Mouse (Mus musculus): Measurements from ENCODE around the gene Fam189a1. TPM values are rescaled to one million over a fixed set of nuclear protein-coding genes. Genes with fewer than 3 reads are reported as not detected.

Fam189a1 gene
- total and polyA plus RNA-seq, 3 experiments = 0.10 TPM; not detected in 2

DNA sequence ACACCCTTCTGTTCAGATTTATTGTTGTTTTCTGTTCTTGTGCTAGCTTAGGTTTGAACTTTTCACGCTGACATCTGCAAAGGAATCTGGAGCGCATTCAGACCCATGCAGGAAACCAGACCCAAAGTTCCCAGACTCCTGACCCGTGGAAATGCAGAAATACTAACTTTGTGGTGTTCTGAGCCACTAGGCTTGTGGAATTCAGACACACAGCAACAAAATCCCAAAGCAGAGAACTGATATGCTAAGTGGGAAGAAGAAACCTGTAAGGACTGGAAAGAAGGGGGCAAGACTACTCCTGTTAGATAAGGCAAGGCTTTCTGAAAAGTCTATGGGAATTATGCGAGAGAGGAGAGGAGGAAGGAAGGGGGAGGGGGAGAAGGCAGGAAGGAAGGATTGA is 167.0 kb downstream of the Fam189a1 start:
- Histone ChIP-seq H3K4me1 (ENCODE audit: control insufficient read depth in 1 of 2, insufficient read depth in 2 of 2) (no peaks in the 10 kb centered on the region), H3K9me3 (replicated peaks; ENCODE audit: low read length) (no peaks in the 10 kb centered on the region), H3K4me2 (ENCODE audit: insufficient read depth, low read depth, poor library complexity, severe bottlenecking) (no peak overlapping the region), H3K27me3 (replicated peaks) (peaks cover 23% of the 10 kb centered on the region), H3K36me3 (replicated peaks in 1 of 2; ENCODE audit: control insufficient read depth in 1 of 2, insufficient read depth in 1 of 2, low read length in 1 of 2) (no peaks in the 10 kb centered on the region), H3K4me3 (replicated peaks in 1 of 3; ENCODE audit: low read depth in 2 of 3, low read length in 2 of 3, poor library complexity in 1 of 3) (no peak overlapping the region), H3K79me2 (replicated peaks; ENCODE audit: control insufficient read depth, extremely low read depth, insufficient read depth, poor library complexity, severe bottlenecking) (no peaks in the 10 kb centered on the region), H3K9ac (ENCODE audit: insufficient read depth, low read depth) (no peak overlapping the region), H3K27ac (ENCODE audit: insufficient read depth, low read depth) (no peak overlapping the region)
- in situ Hi-C loops (cut with MboI; ENCODE audit: low pct_ligation_motif_present, low pct_unique_long_range_greater_than_20kb, low sequenced_read_pairs) (no loop called here), dilution Hi-C loops (cut with MboI; ENCODE audit: extremely low pct_ligation_motif_present, extremely low pct_unique_long_range_greater_than_20kb, low sequenced_read_pairs) (no loop called here)
- TF ChIP-seq UBTF (IDR thresholded peaks at IDR 0.05; ENCODE audit: low read depth, low read length) = no peak
- no peak for TF ChIP-seq BHLHE40 (IDR thresholded peaks at IDR 0.05; ENCODE audit: low read depth, low read length)
- TF ChIP-seq MAFK (IDR thresholded peaks at IDR 0.05; ENCODE audit: insufficient replicate concordance, low read length) = no peak
- TF ChIP-seq PAX5 (IDR thresholded peaks at IDR 0.05; ENCODE audit: low read length) = no peak
- TF ChIP-seq MEF2A (IDR thresholded peaks at IDR 0.05; ENCODE audit: borderline replicate concordance, low read depth, low read length) = no peak
- no peak for TF ChIP-seq POLR2A (IDR thresholded peaks at IDR 0.05; ENCODE audit: low read depth, low read length)
- TF ChIP-seq POLR2AphosphoS2 (IDR thresholded peaks at IDR 0.05; ENCODE audit: low read depth, low read length) = no peak
- no peak for TF ChIP-seq EP300 (IDR thresholded peaks at IDR 0.05; ENCODE audit: low read length)
- TF ChIP-seq JUN (IDR thresholded peaks at IDR 0.05; ENCODE audit: insufficient read depth, low read depth, low read length) = no peak
- no peak for TF ChIP-seq E2F4 (IDR thresholded peaks at IDR 0.05; ENCODE audit: insufficient replicate concordance, low read depth, low read length)
- no peak for DNase-seq (ENCODE audit: extremely low read depth)

DNA sequence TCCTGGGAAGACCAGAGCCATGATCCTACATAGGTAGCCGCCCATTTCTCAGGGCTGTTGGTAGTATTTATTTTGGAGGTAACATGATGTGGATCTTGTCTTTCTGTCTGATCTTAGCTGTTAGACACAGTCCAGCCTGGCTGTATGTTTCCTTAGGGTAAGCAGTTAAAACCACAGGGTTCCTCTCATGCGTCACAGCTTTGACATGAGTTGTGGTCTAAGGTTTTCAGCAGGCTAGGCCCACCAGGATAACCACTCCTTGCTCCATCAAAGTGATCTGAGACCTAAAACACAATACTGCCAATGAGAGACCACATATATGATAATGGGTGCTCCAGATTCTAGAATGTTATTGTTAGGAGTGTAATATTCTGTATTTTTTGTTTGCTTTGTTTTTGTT is 168.4 kb downstream of the Fam189a1 start:
- Histone ChIP-seq H3K79me2 (replicated peaks; ENCODE audit: control insufficient read depth, extremely low read depth, insufficient read depth, poor library complexity, severe bottlenecking) (no peaks in the 10 kb centered on the region), H3K27ac (ENCODE audit: insufficient read depth, low read depth) (no peak overlapping the region), H3K4me3 (replicated peaks in 1 of 3; ENCODE audit: low read depth in 2 of 3, low read length in 2 of 3, poor library complexity in 1 of 3) (no peak overlapping the region), H3K9ac (ENCODE audit: insufficient read depth, low read depth) (no peak overlapping the region), H3K4me2 (ENCODE audit: insufficient read depth, low read depth, poor library complexity, severe bottlenecking) (no peak overlapping the region), H3K9me3 (replicated peaks; ENCODE audit: low read length) (no peaks in the 10 kb centered on the region), H3K36me3 (replicated peaks in 1 of 2; ENCODE audit: control insufficient read depth in 1 of 2, insufficient read depth in 1 of 2, low read length in 1 of 2) (no peaks in the 10 kb centered on the region), H3K4me1 (ENCODE audit: control insufficient read depth in 1 of 2, insufficient read depth in 2 of 2) (no peaks in the 10 kb centered on the region), H3K27me3 (replicated peaks) (peaks cover 34% of the 10 kb centered on the region)
- dilution Hi-C loops (cut with MboI; ENCODE audit: extremely low pct_ligation_motif_present, extremely low pct_unique_long_range_greater_than_20kb, low sequenced_read_pairs) (no loop called here), in situ Hi-C loops (cut with MboI; ENCODE audit: low pct_ligation_motif_present, low pct_unique_long_range_greater_than_20kb, low sequenced_read_pairs) (no loop called here)
- TF ChIP-seq MAZ (IDR thresholded peaks at IDR 0.05; ENCODE audit: low read depth, low read length) (no peak), MAFK (IDR thresholded peaks at IDR 0.05; ENCODE audit: insufficient replicate concordance, low read length) (no peak), JUN (IDR thresholded peaks at IDR 0.05; ENCODE audit: insufficient read depth, low read depth, low read length) (no peak), JUND (conservative IDR thresholded peaks at IDR 0.05; ENCODE audit: low read depth, low read length) (no peak), SMC3 (IDR thresholded peaks at IDR 0.05; ENCODE audit: low read depth, low read length) (no peak), MEF2A (IDR thresholded peaks at IDR 0.05; ENCODE audit: borderline replicate concordance, low read depth, low read length) (no peak), MXI1 (IDR thresholded peaks at IDR 0.05; ENCODE audit: low read depth, low read length) (no peak), BHLHE40 (IDR thresholded peaks at IDR 0.05; ENCODE audit: low read depth, low read length) (no peak), NRF1 (IDR thresholded peaks at IDR 0.05; ENCODE audit: low read depth, low read length) (no peak)
- no peak for DNase-seq (ENCODE audit: extremely low read depth)
